Mouse (Mus musculus): ENCODE measurements around the gene Trim67.

DNA sequence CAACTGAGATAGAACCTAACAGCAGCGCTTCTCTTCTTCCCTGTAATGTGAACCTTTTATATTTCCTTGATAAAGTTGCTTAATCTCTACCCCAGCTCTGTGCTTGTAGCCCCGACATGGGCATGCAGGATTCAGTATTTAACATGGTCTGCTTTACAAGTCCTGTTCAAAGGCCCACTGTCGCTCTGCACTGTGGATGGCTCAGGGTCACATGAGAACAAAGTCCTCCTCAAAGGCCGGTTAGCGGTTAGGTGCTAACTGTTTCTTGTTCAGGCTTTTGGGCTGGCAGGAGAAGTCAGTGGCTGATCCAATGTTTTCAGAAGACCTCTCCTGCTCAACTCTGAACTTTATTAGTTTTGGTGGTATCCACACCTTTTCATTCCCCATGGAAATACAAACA is 52.7 kb downstream of the Trim67 start:
- TF ChIP-seq CTCF (conservative IDR thresholded peaks at IDR 0.05 in 1 of 2, IDR thresholded peaks at IDR 0.05 in 1 of 2; ENCODE audit: low read depth in 2 of 2, low read length in 2 of 2) (no peak), POLR2A (IDR thresholded peaks at IDR 0.05; ENCODE audit: low read depth, low read length) (no peak)
